Mouse (Mus musculus) liver, embryonic 14.5 days (tissue): Measurements from ENCODE around the gene Dhrs13. TPM values are rescaled to one million over a fixed set of nuclear protein-coding genes. Genes with fewer than 3 reads are reported as not detected.

Source experiments
- ATAC-seq: fragments of 200-750 bp; cut with Nextera tagmentation; 2 replicates; pipeline ENCODE4 v1.8.0; 2017; ENCODE audit warnings: moderate number of reproducible peaks, mild to moderate bottlenecking, moderate library complexity; ENCODE audit not compliant: insufficient read depth
- DNase-seq, 3 experiments: peaks; one replicate each; pipeline ENCODE4 v3.0.0-alpha.2; 2012 to 2013; ENCODE audit warnings: low read depth in 3 of 3, low spot score in 3 of 3
- H3K27ac ChIP-seq: fragments of 300-500 bp; sonication (generic); 2 replicates; pipeline ENCODE4 v1.5.1; 2014; ENCODE audit warnings: moderate library complexity, mild to moderate bottlenecking, control low read depth, inconsistent platforms
- H3K27me3 ChIP-seq: fragments of 300-500 bp; sonication (generic); 2 replicates; pipeline ENCODE4 v1.6.1; 2014; ENCODE audit warnings: mild to moderate bottlenecking, low read length, moderate library complexity; ENCODE audit not compliant: control insufficient read depth, insufficient read depth
- H3K36me3 ChIP-seq: fragments of 300-500 bp; sonication (generic); replicated peaks from 2 replicates; pipeline ENCODE4 v1.6.1; 2014; ENCODE audit warnings: low read depth; ENCODE audit not compliant: control insufficient read depth, insufficient read depth
- H3K4me1 ChIP-seq, 2 experiments: fragments of 200-500 bp in 1 of 2; fragments of 300-500 bp in 1 of 2; sonication (generic) in 1 of 2; replicated peaks; 2 replicates each; pipeline ENCODE4 v1.6.1; 2012 to 2014; ENCODE audit warnings: antibody characterized with exemption in 1 of 2, inconsistent platforms in 1 of 2, low read length in 1 of 2; ENCODE audit not compliant: control insufficient read depth in 2 of 2, insufficient read depth in 2 of 2
- H3K4me2 ChIP-seq: fragments of 300-500 bp; sonication (generic); 2 replicates; pipeline ENCODE4 v1.6.1; 2014; ENCODE audit warnings: low read depth, mild to moderate bottlenecking, control low read depth, moderate library complexity
- H3K4me3 ChIP-seq, 2 experiments: fragments of 200-500 bp in 1 of 2; fragments of 300-500 bp in 1 of 2; sonication (generic) in 1 of 2; 2 replicates each; pipeline ENCODE4 v1.5.1; 2012 to 2014; ENCODE audit warnings: low read depth in 2 of 2, low read length in 2 of 2, mild to moderate bottlenecking in 2 of 2, control low read depth in 1 of 2, inconsistent platforms in 1 of 2, moderate library complexity in 1 of 2; ENCODE audit not compliant: insufficient read depth in 1 of 2
- H3K9ac ChIP-seq: fragments of 300-500 bp; sonication (generic); replicated peaks from 2 replicates; pipeline ENCODE4 v1.6.1; 2014; ENCODE audit warnings: mild to moderate bottlenecking, control low read depth, moderate library complexity
- H3K9me3 ChIP-seq: fragments of 300-500 bp; sonication (generic); 2 replicates; pipeline ENCODE4 v1.6.1; 2016; ENCODE audit warnings: low read length, mixed read lengths; ENCODE audit not compliant: control insufficient read depth
- CTCF ChIP-seq: IDR thresholded peaks from 2 replicates; pipeline ENCODE4 v1.5.1; 2016; ENCODE audit warnings: antibody characterized with exemption, low read depth, control low read depth
- EP300 ChIP-seq: IDR thresholded peaks from 2 replicates; pipeline ENCODE4 v1.6.1; 2016; ENCODE audit warnings: antibody characterized with exemption, low read depth
- WGBS: fragments of 180-500 bp; shearing (Covaris S2); extraction: QIAGEN DNeasy Blood & Tissue Kit; methylation state at CpG from one replicate; pipeline ENCODE4 v1.1.7; 2014; ENCODE audit not compliant: insufficient replicate concordance; 5-methylcytosine and 5-hydroxymethylcytosine counted together
- polyA plus RNA-seq, 2 experiments: library from polyadenylated mRNA; depleted of rRNA in 1 of 2; stranded (reverse) in 1 of 2; unstranded in 1 of 2; fragments of >200 nt; fragmentation: Nextera tagmentation in 1 of 2; extraction: Ambion mirVana in 1 of 2; gene quantifications; 2 replicates each; pipeline versions ENCODE4 v1.2.1 to v1.2.3; 2012 to 2014

The Dhrs13 gene
- polyA plus RNA-seq, 2 experiments: 8.6 to 17.8 TPM

DNA sequence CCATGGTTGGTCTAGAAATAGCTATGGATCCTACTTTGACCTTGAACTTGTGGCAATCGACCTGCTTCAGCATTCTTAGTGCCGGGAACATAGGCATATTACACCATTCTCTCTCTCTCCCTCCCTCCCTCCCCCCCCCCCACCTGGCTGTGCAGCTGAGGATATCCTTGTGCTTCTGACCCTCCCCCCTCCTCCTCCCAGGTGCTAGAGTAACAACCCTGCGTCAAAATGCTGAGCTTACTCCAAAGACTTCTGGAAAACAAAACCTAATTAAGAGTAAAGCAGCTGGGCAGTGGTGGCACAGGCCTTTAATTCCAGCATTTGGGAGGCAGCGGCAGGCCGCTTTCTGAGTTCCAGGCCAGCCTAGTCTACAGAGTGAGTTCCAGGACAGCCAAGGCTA, 37.0 kb downstream of the Dhrs13 start:
- peak overlapping the region; percentile 15 to 52 for H3K4me3 ChIP-seq
- WGBS: 17% methylated on average over 5 of the region's 5 CpGs

DNA sequence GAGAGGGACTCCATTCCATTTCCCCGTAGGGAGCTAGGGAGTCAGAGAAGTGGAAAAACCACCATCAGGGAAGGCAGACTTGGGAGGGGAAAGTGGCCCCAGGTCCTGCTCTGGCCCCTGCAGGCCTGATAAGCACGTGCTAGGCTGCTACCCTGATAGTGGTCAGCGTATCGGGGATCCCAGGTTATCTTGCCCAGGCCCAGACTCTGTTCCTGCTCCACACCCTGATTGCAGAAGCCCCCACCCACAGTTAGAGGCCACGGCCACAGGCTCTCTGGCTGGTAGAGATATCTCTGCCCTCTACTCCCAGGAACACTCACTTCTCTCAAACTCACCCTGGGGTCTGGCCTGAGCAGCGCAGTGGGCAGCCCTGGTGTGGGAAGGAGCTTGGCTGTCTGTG, 37.6 kb downstream of the Dhrs13 start:
- peaks cover 9% of the 10 kb centered on the region for H3K36me3 ChIP-seq
- H3K9me3 ChIP-seq: no peaks in the 10 kb centered on the region
- H3K4me3 ChIP-seq: peak overlapping the region; percentile 48 to 69
- peak overlapping the region; percentile 90 for H3K9ac ChIP-seq
- TF ChIP-seq EP300 (peak; percentile 99), CTCF (no peak)
- H3K27me3 ChIP-seq: no peaks in the 10 kb centered on the region
- 11% methylated on average over 6 of the region's 6 CpGs for WGBS
- ATAC-seq (peak; percentile 68), DNase-seq (peak; percentile 84 to 93 (median 92))
- peak overlapping the region; percentile 95 for H3K4me2 ChIP-seq
- peaks cover 59 to 66% of the 10 kb centered on the region in 2 experiments for H3K4me1 ChIP-seq
- peak overlapping the region; percentile 98 for H3K27ac ChIP-seq

More for the DNA sequence above, 37.0 kb downstream of the Dhrs13 start:
- Histone ChIP-seq H3K27ac (peak overlapping the region; percentile 98), H3K36me3 (peaks cover 9% of the 10 kb centered on the region), H3K9me3 (no peaks in the 10 kb centered on the region), H3K4me1 (peaks cover 64 to 71% of the 10 kb centered on the region in 2 experiments), H3K4me2 (peak overlapping the region; percentile 95), H3K27me3 (no peaks in the 10 kb centered on the region), H3K9ac (peak overlapping the region; percentile 90)
- DNase-seq (no peak), ATAC-seq (no peak)
- TF ChIP-seq EP300 (no peak), CTCF (no peak)

DNA sequence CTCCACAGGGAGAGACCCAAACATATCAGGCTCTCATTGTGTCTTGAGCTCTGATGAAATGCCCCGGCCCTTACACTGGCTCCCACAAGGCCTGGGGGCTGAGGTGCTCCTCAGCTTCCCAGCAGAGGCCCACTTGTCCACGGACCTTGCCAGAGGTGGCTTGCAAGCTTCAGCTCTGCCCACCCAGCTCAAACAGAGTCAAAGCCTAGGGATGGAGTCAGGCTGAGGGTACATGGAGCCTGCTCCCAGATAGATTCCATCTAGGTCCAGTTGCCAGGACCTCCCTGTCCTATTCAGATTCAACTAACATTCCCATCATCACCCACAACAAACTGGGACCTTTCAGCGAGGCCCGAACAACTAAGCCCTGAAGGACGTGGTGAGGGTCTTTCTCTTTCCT, 39.9 kb downstream of the Dhrs13 start:
- peaks cover 41 to 52% of the 10 kb centered on the region in 2 experiments for H3K4me1 ChIP-seq
- peak overlapping the region; percentile 98 for H3K27ac ChIP-seq
- peak overlapping the region; percentile 95 for H3K4me2 ChIP-seq
- ATAC-seq (no peak), DNase-seq (no peak)
- H3K36me3 ChIP-seq: peaks cover 22% of the 10 kb centered on the region
- peak overlapping the region; percentile 90 for H3K9ac ChIP-seq
- 33% methylated on average over 5 of the region's 5 CpGs for WGBS
- H3K4me3 ChIP-seq: peak overlapping the region; percentile 69 to 80
- no peaks in the 10 kb centered on the region for H3K9me3 ChIP-seq
- no peak; the same call in 1 of the 2 replicates for TF ChIP-seq EP300
- no peak for TF ChIP-seq CTCF
- no peaks in the 10 kb centered on the region for H3K27me3 ChIP-seq

DNA sequence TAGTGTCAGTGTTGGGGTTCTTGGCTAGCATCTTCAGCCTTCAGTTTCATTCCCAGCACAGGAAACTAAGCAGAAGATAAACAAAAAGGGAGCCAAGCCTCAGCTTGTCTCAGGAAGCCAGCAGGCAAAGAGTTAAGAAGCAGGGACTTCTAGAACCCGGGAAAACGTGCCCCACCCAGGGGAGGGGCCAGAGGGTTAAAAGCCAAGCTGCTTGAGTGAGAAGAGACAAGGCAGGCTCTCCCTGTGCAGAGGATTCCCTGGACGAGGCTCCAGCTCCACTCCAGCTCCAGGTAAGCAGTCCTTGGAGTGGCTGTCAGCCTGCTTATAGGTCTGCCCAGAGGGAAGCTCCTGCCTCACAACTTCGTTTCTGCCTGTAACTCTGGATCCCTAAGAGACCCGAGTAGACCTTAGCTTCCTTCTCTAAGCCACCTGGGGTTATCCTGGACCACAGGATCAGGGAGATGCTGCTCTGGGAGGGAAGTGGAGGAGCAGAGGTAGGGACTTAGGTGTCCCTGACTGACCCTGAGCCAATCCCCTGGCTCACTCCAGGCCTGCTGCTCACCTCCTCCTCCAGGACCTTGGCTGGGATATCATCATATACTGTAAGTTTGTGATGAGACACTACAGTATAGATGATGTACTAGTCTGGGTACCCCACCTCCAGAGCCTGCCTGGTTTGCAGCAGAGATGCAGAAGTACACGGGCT, 40.5 kb downstream of the Dhrs13 start:
- peak; percentile 17 for ATAC-seq
- H3K27me3 ChIP-seq: no peaks in the 10 kb centered on the region
- peak overlapping the region; percentile 90 for H3K9ac ChIP-seq
- peak overlapping the region; percentile 98 for H3K27ac ChIP-seq
- WGBS: 8% methylated on average over 6 of the region's 6 CpGs
- H3K9me3 ChIP-seq: no peaks in the 10 kb centered on the region
- peak overlapping the region; percentile 95 for H3K4me2 ChIP-seq
- DNase-seq: peak; percentile 86 to 93 (median 86)
- H3K36me3 ChIP-seq: peaks cover 23% of the 10 kb centered on the region
- H3K4me1 ChIP-seq: peaks cover 35 to 46% of the 10 kb centered on the region in 2 experiments
- TF ChIP-seq CTCF: no peak
- TF ChIP-seq EP300: no peak
- H3K4me3 ChIP-seq: peak overlapping the region; percentile 69 to 80

DNA sequence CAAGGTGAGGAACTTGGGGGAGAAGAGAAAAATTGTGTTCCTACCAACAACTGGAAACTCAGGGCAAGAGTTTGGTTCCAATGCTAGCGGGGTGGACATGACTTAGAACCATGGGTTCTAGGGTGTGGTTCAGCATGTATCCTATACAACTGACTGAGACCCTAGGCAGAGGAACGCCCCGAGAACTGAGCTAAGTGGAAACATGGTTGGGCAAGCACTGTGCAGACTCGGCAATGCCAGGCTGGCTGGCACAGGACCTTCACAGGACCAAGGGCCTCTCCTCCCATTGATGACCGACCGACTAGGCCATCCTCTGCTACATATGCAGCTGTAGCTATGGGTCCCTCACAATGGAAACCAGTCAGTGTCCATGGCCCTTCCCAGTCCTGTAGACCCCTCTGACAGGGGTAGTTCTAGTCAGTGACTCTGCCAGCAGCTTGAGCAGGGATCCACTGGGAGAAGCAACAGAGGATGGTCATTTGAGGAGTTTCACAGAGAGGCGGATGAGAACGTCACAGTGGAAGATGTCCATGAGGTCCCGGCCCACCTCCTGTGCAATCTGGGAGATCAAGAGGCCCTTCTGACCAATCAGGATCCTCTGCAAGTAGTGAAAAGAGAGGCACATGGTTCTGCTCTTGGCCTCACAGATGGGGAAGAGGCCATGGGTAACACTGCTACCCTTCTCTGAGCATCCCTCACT, 41.6 kb downstream of the Dhrs13 start:
- peaks cover 27 to 37% of the 10 kb centered on the region in 2 experiments for H3K4me1 ChIP-seq
- peaks cover 30% of the 10 kb centered on the region for H3K36me3 ChIP-seq
- no peaks in the 10 kb centered on the region for H3K9me3 ChIP-seq
- H3K9ac ChIP-seq: peak overlapping the region; percentile 90
- ATAC-seq (peak; percentile 69), DNase-seq (peak; percentile 81 to 89 (median 83))
- WGBS: 21% methylated on average over 9 of the region's 9 CpGs
- no peaks in the 10 kb centered on the region for H3K27me3 ChIP-seq
- H3K4me3 ChIP-seq: peak overlapping the region; percentile 69 to 80
- no peak for TF ChIP-seq CTCF
- peak; percentile 57; the same call in 1 of the 2 replicates for TF ChIP-seq EP300
- peak overlapping the region; percentile 98 for H3K27ac ChIP-seq
- peak overlapping the region; percentile 95 for H3K4me2 ChIP-seq
